Mouse (Mus musculus): ENCODE data around the gene Gm20431.

GRCm38 (mm10) chr2:167651622-167652021 is 9.7 kb downstream of the Gm20431 start:
- TF ChIP-seq CTCF (IDR thresholded peaks at IDR 0.05; ENCODE audit: insufficient read depth, low read length) = no peak
- TF ChIP-seq POLR2A (IDR thresholded peaks at IDR 0.05; ENCODE audit: borderline replicate concordance, extremely low read depth, low read depth, low read length) = no peak

Measured in lung, adult 2 months (tissue).